Mouse (Mus musculus) C2C12 (cell line): ENCODE measurements at regions not wholly inside any gene's neighbourhood (a gene's known extent, or its start where the extent isn't known, plus 50 kb on each side); places are given as distances from the start of the nearest gene placed in this dataset.

Experiments
- CTCF ChIP-seq: IDR thresholded peaks from one replicate; pipeline ENCODE4 v1.5.1; 2011; ENCODE audit not compliant: control insufficient read depth, insufficient read depth, insufficient read length
- MYOG ChIP-seq: IDR thresholded peaks from one replicate; pipeline ENCODE4 v1.6.1; 2011; ENCODE audit not compliant: control insufficient read depth, insufficient read length; ENCODE audit errors: extremely low read depth

DNA sequence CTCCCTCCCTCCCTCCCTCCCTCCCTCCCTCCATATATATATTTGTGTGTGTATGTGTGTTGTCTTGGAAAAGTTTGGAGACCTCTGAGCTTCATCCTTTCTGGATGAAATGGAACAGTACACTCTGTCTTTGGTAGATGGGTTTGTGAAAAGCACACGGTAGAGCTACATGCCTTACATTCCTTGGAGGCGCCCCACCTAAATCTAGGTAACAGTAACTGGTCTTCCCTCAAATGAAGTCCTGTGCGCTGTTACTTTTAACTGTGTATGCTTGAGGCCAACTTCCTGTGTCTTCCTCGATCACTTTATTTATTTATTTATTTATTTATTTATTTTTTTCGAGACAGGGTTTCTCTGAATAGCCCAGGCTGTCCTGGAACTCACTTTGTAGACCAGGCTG is 66.4 kb upstream of the Fam13c start:
- TF ChIP-seq CTCF (no peak), MYOG (no peak)
